Mouse (Mus musculus) T-helper 17 cell (primary cell): ENCODE measurements around the gene Muc3a.

Experiments used
- in situ Hi-C, 2 experiments: fragments of 300-600 bp; cut with MboI, MseI; formaldehyde crosslinking; loops; 1 replicate in 1 of 2; 2 replicates in 1 of 2; pipeline ENCODE4 v1.15.1; 2025; ENCODE audit warnings: high pct_unique_total_duplicates in 2 of 2

Muc3a gene

DNA sequence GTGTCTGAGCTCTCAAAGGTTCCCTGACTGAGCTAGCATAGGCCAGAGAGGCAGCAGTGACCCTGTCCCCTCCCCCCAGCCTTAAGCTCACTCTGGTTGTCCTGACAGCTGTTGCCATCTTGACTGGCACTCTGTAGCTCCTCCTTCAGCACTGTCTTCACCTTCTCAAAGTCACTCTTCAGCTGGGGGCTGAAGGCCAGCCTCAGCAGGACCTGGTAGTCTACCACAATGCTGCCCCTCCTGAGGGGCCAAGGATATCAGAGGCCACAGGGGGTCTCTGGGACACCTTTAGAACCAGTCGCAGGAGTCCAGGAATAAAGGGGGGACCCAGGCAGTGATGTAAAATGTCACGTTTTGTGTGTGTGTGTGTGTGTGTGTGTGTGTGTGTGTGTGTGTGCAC is at the start of gene Muc3a:
Muc3a (minus strand) TSS at position 101 of the 400 bp plus-strand sequence.
- in situ Hi-C loops, result loop anchor here in 1 of 2 experiments (10.0 kb wide), 1 partner anchor 223 kb away; no protein-coding TSS in a partner anchor

DNA sequence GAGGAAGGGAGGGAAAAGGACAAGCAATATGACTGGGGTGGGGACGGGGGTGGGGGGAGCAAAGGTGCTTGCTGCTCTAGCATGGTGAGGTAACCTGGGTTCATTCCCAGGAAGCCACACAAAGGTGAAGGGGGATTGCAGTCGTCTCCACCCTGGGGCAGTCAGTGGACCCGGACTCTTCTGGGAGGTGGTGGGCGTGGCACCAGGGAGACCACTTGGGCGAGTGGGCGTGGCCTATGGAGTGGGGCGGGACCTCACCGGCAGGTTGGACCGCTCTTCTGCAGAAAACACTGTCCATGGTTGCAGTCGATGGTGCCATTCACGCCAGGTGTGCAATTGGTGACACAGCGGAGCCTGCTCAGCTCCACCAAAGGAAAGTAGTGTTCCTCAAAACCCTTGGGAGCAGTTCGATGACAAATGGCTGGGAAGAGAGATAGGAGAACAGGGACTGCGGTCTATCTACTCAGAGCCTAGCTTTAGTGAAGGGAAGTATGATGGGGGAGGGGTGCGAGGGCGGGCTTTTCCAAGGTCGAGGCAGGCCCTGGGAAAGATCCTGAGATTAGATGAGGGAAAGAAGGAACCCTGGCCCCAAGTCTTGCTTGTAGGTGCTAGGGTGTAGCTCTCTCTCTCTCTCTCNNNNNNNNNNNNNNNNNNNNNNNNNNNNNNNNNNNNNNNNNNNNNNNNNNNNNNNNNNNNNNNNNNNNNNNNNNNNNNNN is 917 bp downstream of the Muc3a start:
- in situ Hi-C loops, result loop anchor here in 1 of 2 experiments (10.0 kb wide), 1 partner anchor 224 kb away; no protein-coding TSS in a partner anchor

DNA sequence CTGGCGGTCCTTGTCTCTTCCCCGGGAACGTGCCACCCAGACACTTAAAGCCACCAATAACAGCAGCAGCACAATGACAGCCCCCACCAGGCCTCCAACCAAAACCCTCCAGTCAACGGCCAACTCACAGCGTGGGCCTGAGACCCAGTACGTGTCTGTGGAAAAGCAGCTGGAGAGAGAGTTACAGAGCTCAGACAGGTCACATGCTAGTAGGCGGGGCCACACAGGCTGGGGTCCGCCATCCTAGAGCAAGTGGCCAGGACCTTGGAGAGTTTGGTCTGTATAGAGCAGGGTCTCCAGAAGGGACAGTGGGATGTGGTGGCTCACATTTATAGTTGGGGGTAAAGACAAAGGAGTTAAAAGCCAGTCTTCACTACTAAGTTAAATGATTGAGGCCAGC is 1.5 kb downstream of the Muc3a start:
- in situ Hi-C loops, result loop anchor here in 1 of 2 experiments (10.0 kb wide), 1 partner anchor 224 kb away; no protein-coding TSS in a partner anchor

DNA sequence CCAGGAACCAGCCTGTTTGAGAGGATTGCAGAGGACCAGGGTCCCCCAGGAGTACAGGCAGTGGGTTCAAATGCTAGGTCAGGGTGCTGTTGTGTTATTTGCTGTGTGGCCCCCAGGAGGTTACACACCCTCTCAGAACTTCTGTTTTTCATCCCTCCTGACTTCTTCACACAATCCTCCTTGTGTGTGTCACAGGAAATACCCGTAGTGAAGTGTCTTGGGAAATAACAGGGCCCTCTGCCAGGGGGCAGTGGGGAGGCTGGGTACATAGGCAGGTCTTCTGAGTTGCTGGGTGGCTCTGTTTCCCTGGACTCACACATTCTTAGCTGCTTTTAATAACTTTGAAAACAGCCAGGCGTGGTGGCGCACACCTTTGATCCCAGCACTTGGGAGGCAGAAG is 6.9 kb downstream of the Muc3a start:
- in situ Hi-C loops, result loop anchor here (5.0 to 10.0 kb wide), 2 partner anchors 62 to 550 kb away; no protein-coding TSS in a partner anchor

DNA sequence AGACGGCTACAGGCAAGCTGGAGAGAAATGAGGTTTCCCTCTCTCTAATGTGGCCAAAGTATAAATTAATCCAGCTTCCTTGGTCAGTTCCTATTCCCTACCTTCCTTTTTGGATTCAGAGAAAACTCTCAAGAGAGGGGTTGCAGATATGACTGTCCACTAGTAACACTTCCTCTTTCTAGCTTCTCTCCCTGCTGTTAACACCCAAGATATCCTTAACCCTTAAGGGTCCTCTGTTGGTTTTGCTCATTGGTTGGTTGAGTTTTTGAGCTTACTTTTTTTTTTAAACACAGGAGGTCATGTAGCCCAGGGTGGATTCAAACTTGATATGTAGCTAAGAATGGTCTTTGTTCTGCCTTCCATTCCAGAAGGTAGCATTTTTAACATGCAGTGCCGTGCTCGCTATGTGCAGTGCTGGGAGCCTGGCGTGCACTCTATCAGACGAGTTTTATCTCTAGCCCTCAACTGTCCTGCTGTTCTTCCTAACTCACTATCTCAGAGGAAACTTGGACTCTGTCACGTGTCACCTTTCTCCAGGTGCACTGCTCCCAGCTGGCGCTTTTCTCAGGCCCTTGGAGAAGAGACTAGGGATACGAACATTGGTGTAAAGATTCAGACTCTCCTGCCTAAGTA is 17.6 kb downstream of the Muc3a start:
- in situ Hi-C loops, result loop anchor here in 1 of 2 experiments (5.0 kb wide), 1 partner anchor 37 kb away; no protein-coding TSS in a partner anchor

DNA sequence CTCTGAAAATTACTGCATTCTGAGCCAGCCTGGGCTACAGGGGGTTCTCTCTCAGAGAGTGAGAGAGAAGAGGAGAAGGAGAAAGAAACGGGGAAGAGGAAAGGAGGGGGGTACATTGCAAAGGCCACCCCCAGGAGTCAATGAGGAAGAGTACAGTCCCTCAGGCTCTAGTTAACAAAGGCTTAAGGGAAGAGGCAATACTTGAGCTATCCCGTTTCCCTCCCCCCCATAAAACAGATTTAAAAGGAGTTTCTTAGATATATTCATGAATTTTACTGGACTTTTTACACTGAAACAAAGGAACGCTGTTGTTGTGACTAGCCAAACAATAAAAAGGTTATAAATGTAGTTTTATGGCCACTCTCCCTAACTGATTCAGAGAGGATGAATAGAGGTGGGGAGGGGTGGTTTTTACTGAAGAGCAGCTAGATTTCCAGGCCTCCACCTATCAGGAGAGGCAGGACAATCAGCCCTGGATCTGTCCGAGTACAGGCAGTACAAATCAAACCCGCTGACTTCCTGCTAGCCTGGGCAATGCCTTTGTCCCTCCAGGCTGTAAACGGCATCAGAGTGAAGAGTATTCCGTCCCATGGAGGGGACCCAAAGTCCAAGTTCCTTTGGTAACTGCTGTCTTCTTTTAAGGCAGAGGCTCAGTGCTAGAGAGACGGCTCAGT is 18.8 kb downstream of the Muc3a start:
- in situ Hi-C loops, result no loop called here

GRCm38 (mm10) chr5:137189326-137189725 is 22.9 kb downstream of the Muc3a start:
- in situ Hi-C loops, result no loop called here

DNA sequence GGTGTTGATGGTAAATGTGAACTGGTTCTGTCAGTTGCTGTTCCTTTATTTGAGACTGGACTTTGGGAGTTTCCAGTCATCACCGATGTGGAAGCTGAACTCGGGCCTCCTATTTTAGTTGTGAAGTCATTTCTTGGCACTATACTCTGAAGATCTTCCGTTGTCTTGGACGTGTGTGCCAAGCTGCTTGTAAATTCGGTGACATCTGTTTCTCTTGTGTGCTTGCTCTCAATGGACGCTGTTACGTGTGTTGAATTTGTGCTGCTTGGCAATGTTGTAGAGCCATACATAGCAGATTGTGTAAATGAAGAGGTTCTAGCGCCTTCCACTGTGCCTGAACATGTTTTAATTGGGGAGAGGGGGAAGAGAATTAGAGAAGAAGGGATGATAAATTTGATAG is 26.8 kb downstream of the Muc3a start:
- in situ Hi-C loops, result no loop called here

DNA sequence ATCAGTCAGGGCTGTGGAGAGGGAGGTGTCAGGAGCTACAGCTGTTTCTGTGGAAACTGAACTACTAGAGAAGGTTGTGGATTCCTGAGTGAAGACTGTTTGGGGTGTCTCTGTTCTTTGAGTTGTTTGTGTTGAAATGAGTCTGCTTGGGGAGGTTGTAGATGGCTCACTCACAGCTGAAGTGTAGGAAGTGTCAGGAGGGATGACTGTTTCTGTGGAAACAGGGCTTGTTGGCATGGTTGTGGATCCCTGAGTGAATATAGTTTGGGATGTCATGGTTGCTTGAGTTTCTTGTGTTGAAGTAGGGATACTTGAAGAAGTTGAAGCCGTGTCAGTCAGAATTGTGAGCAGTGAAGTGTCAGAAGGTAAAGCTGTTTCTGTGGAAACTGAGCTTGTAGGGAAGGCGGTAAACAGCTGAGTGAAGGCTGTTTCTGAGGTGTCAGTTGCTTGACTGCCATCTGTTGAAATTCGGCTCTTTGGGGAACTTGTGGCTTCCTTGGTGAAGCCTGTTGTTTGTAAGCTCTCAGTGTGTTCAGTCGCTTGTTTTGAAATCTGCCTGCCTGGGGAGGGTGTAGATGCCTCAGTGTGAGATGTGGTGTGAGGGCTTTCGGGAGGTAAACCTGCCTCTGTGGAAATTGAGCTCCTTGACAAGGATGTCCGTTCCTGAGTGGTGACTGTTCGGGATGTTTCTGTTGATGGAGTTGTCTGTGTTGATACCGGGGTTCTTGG is 32.4 kb downstream of the Muc3a start:
- in situ Hi-C loops, result no loop called here

DNA sequence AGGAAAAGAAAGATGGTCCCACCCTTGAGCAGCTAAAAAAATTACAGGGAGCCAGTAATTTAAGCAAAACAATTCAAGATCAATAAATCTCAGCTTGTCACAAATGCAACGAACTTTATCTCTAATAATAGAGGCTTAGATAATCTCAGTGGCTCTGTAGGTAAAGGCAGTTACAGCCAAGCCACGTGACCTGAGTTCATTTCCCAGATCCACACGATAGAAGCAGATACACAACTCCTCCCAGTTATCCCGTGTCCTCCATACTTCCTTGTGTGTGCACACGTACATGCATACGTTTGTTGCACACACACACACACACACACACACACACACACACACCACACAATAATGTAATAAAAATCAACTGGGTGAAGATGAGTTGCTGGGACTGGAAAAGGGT is 38.2 kb downstream of the Muc3a start:
- in situ Hi-C loops, result no loop called here

- in situ Hi-C loops, result no loop called here
Measured at GRCm38 (mm10) chr5:137172591-137172990, 39.6 kb downstream of the Muc3a start.

DNA sequence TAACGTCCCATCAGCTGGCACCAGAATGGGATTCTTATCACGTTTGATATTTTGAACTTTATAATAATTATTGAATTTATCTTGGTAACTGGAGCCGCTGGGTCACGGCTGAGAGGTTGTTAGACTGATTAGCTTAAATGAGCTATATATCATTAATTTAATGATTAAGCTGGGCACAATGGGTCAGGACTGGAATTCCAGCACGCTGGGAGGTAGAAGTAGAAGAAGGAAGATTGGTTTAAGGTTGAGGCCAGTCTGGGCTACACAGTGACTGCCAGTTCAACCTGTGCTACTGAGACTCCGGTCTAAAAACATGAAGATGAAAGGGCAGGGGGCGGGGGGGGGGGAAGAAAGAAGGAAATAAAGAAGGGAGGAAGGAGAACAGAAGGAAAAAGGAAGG is 40.7 kb downstream of the Muc3a start:
- in situ Hi-C loops, result no loop called here

DNA sequence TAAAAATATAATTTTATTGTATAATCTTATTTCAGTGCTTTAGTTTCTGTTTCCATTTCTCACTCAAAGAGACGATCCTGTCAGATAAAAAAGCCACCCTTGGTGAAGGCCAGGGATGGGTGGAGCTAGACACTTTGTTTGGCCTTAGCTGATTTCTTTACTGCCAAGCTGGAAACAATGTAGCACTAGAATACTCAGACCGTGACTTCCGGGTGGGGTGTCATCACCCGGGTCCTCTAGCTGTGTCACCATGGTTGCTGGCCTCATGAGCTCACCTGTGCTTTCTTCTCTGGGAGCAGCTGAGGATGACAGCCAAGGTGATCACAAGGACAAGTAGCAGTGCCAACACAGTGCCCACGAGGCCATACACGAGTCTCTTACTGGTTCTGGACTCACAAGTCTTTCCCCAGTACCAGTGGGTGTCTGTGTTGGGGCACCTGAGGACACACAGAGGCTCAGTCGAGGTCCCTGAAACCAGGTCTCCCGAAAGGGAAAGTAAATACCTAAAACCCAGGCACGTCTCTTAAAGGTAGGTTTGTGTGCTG is 41.3 kb downstream of the Muc3a start:
- in situ Hi-C loops, result no loop called here

DNA sequence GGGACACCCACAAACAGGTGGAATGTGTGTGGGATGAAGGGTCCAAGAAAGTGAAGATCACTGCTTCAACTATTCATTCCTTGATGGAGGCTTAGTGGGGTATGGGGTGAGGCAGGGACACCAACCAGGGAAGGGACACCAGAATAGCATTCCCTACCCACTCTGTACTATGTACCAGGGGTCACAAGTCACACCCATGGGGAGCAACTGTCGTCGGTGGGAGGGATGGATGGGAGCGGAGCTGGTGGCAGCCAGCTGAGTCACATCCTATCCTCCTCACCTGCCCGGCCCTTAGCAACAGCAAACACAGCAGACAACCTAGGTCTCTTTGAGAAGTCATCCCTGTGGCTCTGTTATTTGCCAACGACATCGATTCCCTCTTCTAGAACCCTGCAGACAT is 44.6 kb downstream of the Muc3a start:
- in situ Hi-C loops, result no loop called here

- in situ Hi-C loops, result no loop called here
Measured at GRCm38 (mm10) chr5:137166012-137166411, 46.2 kb downstream of the Muc3a start.

DNA sequence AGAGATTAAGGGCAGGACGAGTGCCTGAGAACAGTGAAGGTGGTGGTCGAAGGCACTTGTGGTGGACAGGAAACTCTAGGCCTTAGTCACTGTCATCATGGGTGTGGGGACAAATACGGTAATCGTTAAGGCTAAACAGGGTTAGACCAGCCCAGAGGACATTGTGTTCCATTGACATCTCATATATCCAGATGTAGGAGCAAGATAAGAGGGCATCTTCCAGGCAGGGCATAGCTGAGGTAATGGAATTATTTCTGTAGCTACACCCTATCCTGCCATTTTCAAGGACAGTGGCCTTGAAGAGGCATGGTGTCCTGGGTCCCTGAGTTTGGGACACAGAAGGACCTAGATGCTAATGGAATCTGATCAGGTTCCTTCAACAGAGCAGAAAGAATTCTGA is 50.3 kb downstream of the Muc3a start:
- in situ Hi-C loops, result no loop called here

GRCm38 (mm10) chr5:137159461-137159860 is 52.7 kb downstream of the Muc3a start:
- in situ Hi-C loops, result loop anchor here (5.0 kb wide), 4 partner anchors 37 to 128 kb away; partner anchors contain the start of gene Ache (in 2 of the 2)
